Mouse (Mus musculus): ENCODE data around the gene Aplnr. TPM values are rescaled to one million over a fixed set of nuclear protein-coding genes. Genes with fewer than 3 reads are reported as not detected.

The Aplnr gene
- polyA plus RNA-seq, 1 experiment from 2014 or later: 64.8 TPM

DNA sequence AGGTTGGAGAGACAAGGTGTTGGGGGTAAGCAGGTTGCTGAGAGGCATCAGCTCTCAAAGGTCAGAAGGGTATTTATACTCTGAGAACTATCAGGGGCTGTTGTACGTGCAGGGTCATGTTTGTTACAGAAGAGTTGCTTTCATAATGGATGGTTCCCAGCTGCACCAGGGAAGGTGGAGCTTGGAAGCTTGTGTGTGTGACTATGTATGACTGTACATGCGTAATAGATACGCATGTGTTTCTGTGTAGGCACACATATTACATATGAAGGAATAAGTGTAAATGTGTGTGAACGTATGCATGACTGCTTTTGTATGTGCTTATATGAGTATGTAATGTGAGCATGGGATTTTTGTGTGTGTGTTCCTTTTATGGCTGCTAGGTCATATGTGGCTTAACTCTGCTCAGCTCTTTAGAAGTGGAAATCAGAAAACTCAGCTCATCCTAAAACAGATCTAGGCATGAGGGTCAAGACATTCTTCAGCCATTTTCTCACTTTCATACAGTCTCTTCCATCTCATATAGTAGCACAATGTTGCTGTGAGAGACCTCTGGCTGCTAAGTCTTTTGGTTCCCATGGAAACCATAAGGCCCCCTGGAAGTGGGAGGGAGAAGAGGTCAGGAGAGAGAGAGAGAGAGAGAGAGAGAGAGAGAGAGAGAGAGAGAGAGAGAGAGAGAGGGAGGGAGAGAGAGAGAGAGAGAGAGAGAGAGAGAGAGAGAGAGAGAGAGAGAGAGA, 25.0 kb downstream of the Aplnr start:
- Histone ChIP-seq H3K4me2 (replicated peaks) (no peak overlapping the region), H3K9me3 (replicated peaks) (no peaks in the 10 kb centered on the region), H3K36me3 (no peaks in the 10 kb centered on the region), H3K27me3 (no peaks in the 10 kb centered on the region), H3K9ac (no peak overlapping the region), H3K4me3 (replicated peaks) (no peak overlapping the region), H3K27ac (replicated peaks) (no peak overlapping the region), H3K4me1 (peaks cover 4% of the 10 kb centered on the region; the same call in 1 of the 2 replicates)
- WGBS: 61% methylated on average over 4 of the region's 4 CpGs
- ATAC-seq (ENCODE audit: insufficient number of reproducible peaks, low FRiP score, low TSS enrichment, low read depth): no peak

- H3K4me1 ChIP-seq: peaks cover 4% of the 10 kb centered on the region; the same call in 1 of the 2 replicates
- no peak overlapping the region for H3K4me3 ChIP-seq (replicated peaks)
- H3K9ac ChIP-seq: no peak overlapping the region
- no peak for ATAC-seq (ENCODE audit: insufficient number of reproducible peaks, low FRiP score, low TSS enrichment, low read depth)
- WGBS: 6% methylated on average over 1 of the region's 1 CpGs
- H3K4me2 ChIP-seq (replicated peaks): no peak overlapping the region
- H3K36me3 ChIP-seq: no peaks in the 10 kb centered on the region
- no peaks in the 10 kb centered on the region for H3K27me3 ChIP-seq
- H3K27ac ChIP-seq (replicated peaks): no peak overlapping the region; the same call in 1 of the 2 replicates
- H3K9me3 ChIP-seq (replicated peaks): no peaks in the 10 kb centered on the region
These were observed 25.6 kb downstream of the Aplnr start for GRCm38 (mm10) chr2:85161638-85162093.

DNA sequence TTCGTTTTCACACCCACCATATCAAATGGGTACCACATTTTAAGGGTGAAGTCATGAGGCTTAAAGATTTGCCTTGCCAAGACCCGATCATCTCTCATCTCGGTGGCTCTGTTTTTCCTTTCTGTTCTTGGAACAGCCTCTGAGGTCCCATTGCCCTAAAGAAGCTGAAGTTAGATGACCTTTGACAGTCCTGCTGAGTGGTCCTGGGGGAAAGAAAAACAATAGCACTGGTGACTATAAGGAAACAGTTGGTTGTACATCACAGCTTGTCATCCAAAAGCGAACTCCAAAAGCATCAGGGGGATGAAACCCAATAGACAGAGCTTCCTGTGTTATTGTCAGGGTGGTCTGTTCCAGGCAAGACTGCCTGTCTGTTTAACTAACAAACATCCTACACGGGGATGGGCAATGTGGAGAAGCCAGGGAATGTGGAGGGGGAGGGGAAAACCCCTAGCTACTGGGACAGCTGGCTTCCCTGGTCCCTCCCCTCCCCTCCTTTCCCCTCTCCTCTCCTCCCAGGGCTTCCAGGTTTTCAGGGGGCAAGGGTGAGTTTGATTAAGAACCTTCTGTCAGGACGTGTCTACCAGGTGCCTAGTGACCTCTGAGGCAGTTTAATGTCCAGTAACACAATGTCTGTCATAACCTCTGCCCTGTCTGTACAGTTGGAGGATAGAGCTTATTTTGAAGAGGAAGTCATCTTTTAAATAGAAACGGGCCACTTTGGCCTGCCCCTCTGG, 27.5 kb downstream of the Aplnr start:
- 25% methylated on average over 7 of the region's 7 CpGs for whole genome bisulfite sequencing
- H3K9ac ChIP-seq: no peak overlapping the region
- H3K4me2 ChIP-seq (replicated peaks): no peak overlapping the region
- no peak overlapping the region for H3K4me3 ChIP-seq (replicated peaks)
- 0 out of 2 replicates have a peak, but pooled peaks have one; percentile 29 for ATAC-seq (ENCODE audit: insufficient number of reproducible peaks, low FRiP score, low TSS enrichment, low read depth)
- no peaks in the 10 kb centered on the region for H3K27me3 ChIP-seq
- H3K9me3 ChIP-seq (replicated peaks): no peaks in the 10 kb centered on the region
- peaks cover 4% of the 10 kb centered on the region; the same call in 1 of the 2 replicates for H3K4me1 ChIP-seq
- no peaks in the 10 kb centered on the region for H3K36me3 ChIP-seq
- no peak overlapping the region for H3K27ac ChIP-seq (replicated peaks)

- WGBS: 42% methylated on average over 1 of the region's 1 CpGs
- Histone ChIP-seq H3K27me3 (no peaks in the 10 kb centered on the region), H3K4me2 (replicated peaks) (no peak overlapping the region), H3K27ac (replicated peaks) (no peak overlapping the region), H3K9me3 (replicated peaks) (no peaks in the 10 kb centered on the region), H3K36me3 (no peaks in the 10 kb centered on the region), H3K4me1 (peaks cover 12% of the 10 kb centered on the region; the same call in 1 of the 2 replicates), H3K4me3 (replicated peaks) (no peak overlapping the region), H3K9ac (no peak overlapping the region)
- ATAC-seq (ENCODE audit: insufficient number of reproducible peaks, low FRiP score, low TSS enrichment, low read depth): 0 out of 2 replicates have a peak, but pooled peaks have one; percentile 32
These were observed 31.6 kb downstream of the Aplnr start for GRCm38 (mm10) chr2:85167624-85168023.

- Histone ChIP-seq H3K27ac (replicated peaks) (no peak overlapping the region), H3K4me3 (replicated peaks) (no peak overlapping the region), H3K36me3 (no peaks in the 10 kb centered on the region), H3K9ac (no peak overlapping the region), H3K9me3 (replicated peaks) (no peaks in the 10 kb centered on the region), H3K4me2 (replicated peaks) (no peak overlapping the region), H3K27me3 (no peaks in the 10 kb centered on the region), H3K4me1 (peaks cover 17% of the 10 kb centered on the region; the same call in 1 of the 2 replicates)
- no peak for ATAC-seq (ENCODE audit: insufficient number of reproducible peaks, low FRiP score, low TSS enrichment, low read depth)
- 67% methylated on average over 1 of the region's 1 CpGs for WGBS
These were observed 32.3 kb downstream of the Aplnr start for GRCm38 (mm10) chr2:85168327-85168726.

DNA sequence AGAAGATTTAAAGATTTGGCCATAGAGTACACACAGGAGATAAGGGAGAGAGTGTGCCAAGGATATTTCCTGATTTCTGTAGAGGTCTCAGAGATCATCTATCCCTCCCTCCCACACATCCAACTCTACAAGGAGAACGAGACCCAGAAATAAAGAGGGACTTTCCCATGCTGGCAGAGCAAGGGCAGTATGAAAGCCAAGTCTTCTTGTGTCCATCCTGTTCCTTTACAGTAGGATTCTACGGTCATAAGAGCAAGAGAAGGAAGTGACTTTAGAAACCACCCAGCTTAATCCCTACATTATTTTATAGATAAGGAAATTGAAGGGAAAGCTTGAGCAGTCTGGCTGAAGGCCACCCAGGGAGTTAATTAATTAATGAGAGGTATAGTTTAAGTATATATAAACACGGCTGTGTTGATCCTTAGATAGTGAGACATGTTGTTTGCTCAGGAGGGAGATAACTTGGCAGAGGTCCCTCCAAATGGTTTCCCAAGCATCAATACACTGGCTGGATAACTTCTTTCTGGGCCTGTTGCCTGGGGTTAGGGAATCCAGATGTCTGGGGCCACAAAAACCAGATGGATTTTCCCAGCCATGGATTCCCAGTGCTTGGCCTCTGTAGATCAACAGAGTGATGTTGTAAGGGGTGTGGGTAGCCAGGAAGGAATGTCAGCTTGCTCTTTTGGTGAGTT, 36.2 kb downstream of the Aplnr start:
- Histone ChIP-seq H3K4me2 (replicated peaks) (no peak overlapping the region), H3K27me3 (no peaks in the 10 kb centered on the region), H3K4me3 (replicated peaks) (no peak overlapping the region), H3K4me1 (0 out of 2 replicates have a peak, but pooled peaks cover 14% of the 10 kb centered on the region), H3K27ac (replicated peaks) (0 out of 2 replicates have a peak overlapping the region, but pooled peaks have one; percentile 17), H3K36me3 (no peaks in the 10 kb centered on the region), H3K9me3 (replicated peaks) (no peaks in the 10 kb centered on the region), H3K9ac (no peak overlapping the region)
- 38% methylated on average over 3 of the region's 3 CpGs for WGBS
- peak; percentile 68 for ATAC-seq (ENCODE audit: insufficient number of reproducible peaks, low FRiP score, low TSS enrichment, low read depth)

DNA sequence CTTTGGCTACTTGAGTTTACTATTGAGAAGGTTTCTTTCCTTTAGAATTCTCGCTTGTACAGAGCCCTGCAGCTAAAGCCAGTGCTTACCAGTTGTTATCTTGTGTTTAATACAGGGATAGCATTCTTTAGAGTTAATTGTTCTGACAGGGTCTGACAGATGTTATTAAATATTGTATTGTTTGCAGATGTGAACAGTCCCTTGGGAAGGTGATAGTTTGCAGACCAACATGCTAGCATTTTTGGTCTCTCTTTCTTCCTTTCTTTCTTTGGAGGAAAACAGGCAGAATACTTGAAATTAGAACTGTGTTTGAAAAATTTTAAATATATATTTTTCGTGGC, 36.7 kb downstream of the Aplnr start:
- Histone ChIP-seq H3K4me1 (0 out of 2 replicates have a peak, but pooled peaks cover 14% of the 10 kb centered on the region), H3K36me3 (no peaks in the 10 kb centered on the region), H3K4me2 (replicated peaks) (no peak overlapping the region), H3K27ac (replicated peaks) (0 out of 2 replicates have a peak overlapping the region, but pooled peaks have one; percentile 17), H3K27me3 (no peaks in the 10 kb centered on the region), H3K9me3 (replicated peaks) (no peaks in the 10 kb centered on the region), H3K4me3 (replicated peaks) (no peak overlapping the region), H3K9ac (no peak overlapping the region)
- no peak for ATAC-seq (ENCODE audit: insufficient number of reproducible peaks, low FRiP score, low TSS enrichment, low read depth)
- WGBS: 21% methylated on average over 2 of the region's 2 CpGs

DNA sequence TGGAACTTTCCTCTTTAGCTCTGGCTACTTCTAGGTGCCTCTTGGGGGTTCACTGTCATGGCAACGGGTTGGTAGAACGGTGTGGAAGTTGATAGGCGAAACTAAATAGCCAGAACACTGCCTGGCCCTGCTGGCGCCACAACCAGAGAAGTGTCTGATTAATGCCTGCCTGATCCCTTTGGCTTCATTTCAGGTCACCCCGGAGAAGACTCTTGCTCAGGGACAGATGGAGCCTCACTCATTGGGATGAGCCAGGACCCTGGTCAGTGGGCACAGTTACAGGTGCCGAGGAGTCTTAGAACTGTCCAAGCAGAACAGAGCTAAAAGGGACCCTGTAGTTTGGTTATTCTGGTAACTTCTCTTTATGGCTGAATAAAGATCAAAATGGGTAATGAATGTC, 37.5 kb downstream of the Aplnr start:
- no peak for ATAC-seq (ENCODE audit: insufficient number of reproducible peaks, low FRiP score, low TSS enrichment, low read depth)
- Histone ChIP-seq H3K4me3 (replicated peaks) (no peak overlapping the region), H3K4me1 (0 out of 2 replicates have a peak, but pooled peaks cover 14% of the 10 kb centered on the region), H3K27ac (replicated peaks) (no peak overlapping the region), H3K9me3 (replicated peaks) (no peaks in the 10 kb centered on the region), H3K36me3 (no peaks in the 10 kb centered on the region), H3K27me3 (no peaks in the 10 kb centered on the region), H3K4me2 (replicated peaks) (no peak overlapping the region), H3K9ac (no peak overlapping the region)
- WGBS: 46% methylated on average over 6 of the region's 6 CpGs

GRCm38 (mm10) chr2:85178139-85178800, 42.2 kb downstream of the Aplnr start:
- no peaks in the 10 kb centered on the region for H3K27me3 ChIP-seq
- H3K9ac ChIP-seq: no peak overlapping the region
- no peaks in the 10 kb centered on the region for H3K4me1 ChIP-seq
- H3K9me3 ChIP-seq (replicated peaks): no peaks in the 10 kb centered on the region
- no peak overlapping the region for H3K4me3 ChIP-seq (replicated peaks)
- no peak overlapping the region for H3K27ac ChIP-seq (replicated peaks)
- no peak overlapping the region for H3K4me2 ChIP-seq (replicated peaks)
- no peaks in the 10 kb centered on the region for H3K36me3 ChIP-seq
- WGBS: 55% methylated on average over 4 of the region's 4 CpGs
- no peak for ATAC-seq (ENCODE audit: insufficient number of reproducible peaks, low FRiP score, low TSS enrichment, low read depth)

GRCm38 (mm10) chr2:85187582-85188151, 51.6 kb downstream of the Aplnr start:
- Histone ChIP-seq H3K9ac (no peak overlapping the region), H3K27ac (replicated peaks) (no peak overlapping the region), H3K36me3 (no peaks in the 10 kb centered on the region), H3K4me2 (replicated peaks) (no peak overlapping the region), H3K9me3 (replicated peaks) (no peaks in the 10 kb centered on the region), H3K4me3 (replicated peaks) (no peak overlapping the region), H3K27me3 (no peaks in the 10 kb centered on the region), H3K4me1 (no peaks in the 10 kb centered on the region)
- 79% methylated on average over 6 of the region's 6 CpGs for WGBS
- ATAC-seq (ENCODE audit: insufficient number of reproducible peaks, low FRiP score, low TSS enrichment, low read depth): no peak
